In genomic region chr1:126686678-126687077, GRCm38 (mm10) we compare ENCODE assay signal across 14 mouse cellular contexts.
DNase-seq lines count a peak whose midpoint lies in the region; ATAC-seq lines count a peak whose summit lies in the region.
"Had no signal": no experiment of that assay in that cellular context is flagged by ENCODE, and none has a peak within 500 bp of the region (broad histone marks: within the 10 kb centered on the region; RNA-seq: fewer than 3 reads in every experiment).

No protein-coding gene starts in this region.

- no peak overlapping the region for H3K4me2 ChIP-seq in forebrain, embryonic 14.5 days (ENCODE audit: low read length)
- H3K4me2 ChIP-seq in forebrain, embryonic 12.5 days = no peak overlapping the region
- H3K4me2 ChIP-seq in forebrain, embryonic 16.5 days (ENCODE audit: low read length) = no peak overlapping the region
- no peak overlapping the region for H3K4me2 ChIP-seq in neural tube, embryonic 15.5 days
- H3K4me2 ChIP-seq: heart, embryonic 15.5 days; intestine, embryonic 15.5 days had no signal

- H3K4me3 ChIP-seq in forebrain, embryonic 14.5 days (ENCODE audit: low read depth, low read length) = no peak overlapping the region
- H3K4me3 ChIP-seq in forebrain, embryonic 12.5 days (replicated peaks) = no peak overlapping the region
- no peak overlapping the region for H3K4me3 ChIP-seq in forebrain, embryonic 16.5 days (replicated peaks; ENCODE audit: low read length)
- no peak overlapping the region for H3K4me3 ChIP-seq in neural tube, embryonic 15.5 days (replicated peaks)
- H3K4me3 ChIP-seq: heart, embryonic 15.5 days; intestine, embryonic 15.5 days; megakaryocyte, embryonic 14.5 days; myocyte had no signal

- no peaks in the 10 kb centered on the region for H3K36me3 ChIP-seq in forebrain, embryonic 14.5 days (ENCODE audit: control insufficient read depth, insufficient read depth, low read length)
- 0 out of 2 replicates have a peak, but pooled peaks cover 4% of the 10 kb centered on the region for H3K36me3 ChIP-seq in forebrain, embryonic 12.5 days (replicated peaks)
- no peaks in the 10 kb centered on the region for H3K36me3 ChIP-seq in forebrain, embryonic 16.5 days (ENCODE audit: control insufficient read depth, insufficient read depth)
- H3K36me3 ChIP-seq in neural tube, embryonic 15.5 days = no peaks in the 10 kb centered on the region
- H3K36me3 ChIP-seq: heart, embryonic 15.5 days; intestine, embryonic 15.5 days had no signal

- DNase-seq in forebrain, embryonic 14.5 days (ENCODE audit: low spot score) = peak; percentile 79
- peak; percentile 39 for DNase-seq in retina, postnatal 1 day
- DNase-seq in retina, embryonic 14.5 days (ENCODE audit: low spot score) = no peak
- no peak for DNase-seq in lung, postnatal 10 days
- DNase-seq in ovary, postnatal 36 days (ENCODE audit: low spot score) = no peak
- DNase-seq: adrenal gland, adult 2 months; kidney, postnatal 10 days had no signal

- H3K27ac ChIP-seq in forebrain, embryonic 14.5 days (ENCODE audit: low read depth, low read length) = peak overlapping the region; percentile 45
- no peak overlapping the region for H3K27ac ChIP-seq in forebrain, embryonic 12.5 days
- H3K27ac ChIP-seq in forebrain, embryonic 16.5 days (ENCODE audit: low read length) = peak overlapping the region; percentile 78
- 0 out of 2 replicates have a peak overlapping the region, but pooled peaks have one; percentile 13 for H3K27ac ChIP-seq in neural tube, embryonic 15.5 days (replicated peaks)
- H3K27ac ChIP-seq: heart, embryonic 15.5 days; intestine, embryonic 15.5 days had no signal

- no peaks in the 10 kb centered on the region for H3K27me3 ChIP-seq in forebrain, embryonic 14.5 days (replicated peaks; ENCODE audit: control insufficient read depth, insufficient read depth, low read length)
- H3K27me3 ChIP-seq in forebrain, embryonic 12.5 days = no peaks in the 10 kb centered on the region
- no peaks in the 10 kb centered on the region for H3K27me3 ChIP-seq in forebrain, embryonic 16.5 days (replicated peaks; ENCODE audit: control insufficient read depth, insufficient read depth, low read length)
- H3K27me3 ChIP-seq in neural tube, embryonic 15.5 days (replicated peaks) = no peaks in the 10 kb centered on the region
- H3K27me3 ChIP-seq: heart, embryonic 15.5 days; intestine, embryonic 15.5 days; megakaryocyte, embryonic 14.5 days had no signal

- H3K9ac ChIP-seq in forebrain, embryonic 14.5 days (ENCODE audit: low read length) = no peak overlapping the region
- no peak overlapping the region for H3K9ac ChIP-seq in forebrain, embryonic 12.5 days
- no peak overlapping the region for H3K9ac ChIP-seq in forebrain, embryonic 16.5 days (replicated peaks; ENCODE audit: low read depth, low read length)
- no peak overlapping the region for H3K9ac ChIP-seq in neural tube, embryonic 15.5 days (replicated peaks)
- H3K9ac ChIP-seq: heart, embryonic 15.5 days; intestine, embryonic 15.5 days had no signal

- ATAC-seq in forebrain, embryonic 14.5 days = peak; percentile 16; the same call in 1 of the 2 replicates
- ATAC-seq in forebrain, embryonic 12.5 days (ENCODE audit: low FRiP score) = no peak
- peak; percentile 47 for ATAC-seq in forebrain, embryonic 16.5 days
- no peak for ATAC-seq in neural tube, embryonic 15.5 days (ENCODE audit: low FRiP score)
- ATAC-seq: intestine, embryonic 15.5 days had no signal

- no peaks in the 10 kb centered on the region for H3K9me3 ChIP-seq in forebrain, embryonic 14.5 days (replicated peaks; ENCODE audit: control insufficient read depth, low read length)
- no peaks in the 10 kb centered on the region for H3K9me3 ChIP-seq in forebrain, embryonic 12.5 days
- no peaks in the 10 kb centered on the region for H3K9me3 ChIP-seq in forebrain, embryonic 16.5 days (ENCODE audit: control insufficient read depth, low read length)
- H3K9me3 ChIP-seq in neural tube, embryonic 15.5 days (replicated peaks) = no peaks in the 10 kb centered on the region
- H3K9me3 ChIP-seq: heart, embryonic 15.5 days; intestine, embryonic 15.5 days had no signal

- WGBS in forebrain, embryonic 14.5 days = 77% methylated on average over 2 of the region's 2 CpGs
- 85% methylated on average over 2 of the region's 2 CpGs for WGBS in forebrain, embryonic 12.5 days
- 66% methylated on average over 2 of the region's 2 CpGs for WGBS in forebrain, embryonic 16.5 days
- 78% methylated on average over 2 of the region's 2 CpGs for WGBS in neural tube, embryonic 15.5 days

- H3K4me1 ChIP-seq in forebrain, embryonic 14.5 days (ENCODE audit: control insufficient read depth, insufficient read depth, low read length) = peaks cover 32% of the 10 kb centered on the region
- H3K4me1 ChIP-seq in forebrain, embryonic 12.5 days = peaks cover 37% of the 10 kb centered on the region
- peaks cover 57% of the 10 kb centered on the region for H3K4me1 ChIP-seq in forebrain, embryonic 16.5 days (replicated peaks; ENCODE audit: control insufficient read depth, insufficient read depth, low read length)
- peaks cover 41% of the 10 kb centered on the region for H3K4me1 ChIP-seq in neural tube, embryonic 15.5 days
- H3K4me1 ChIP-seq: megakaryocyte, embryonic 14.5 days had no signal

Comparison
In these comparisons a context has a peak if more than half of its experiments do, and no peak if none do; other contexts are left out.
1. ATAC-seq: peak in forebrain, embryonic 14.5 days (single experiment) and forebrain, embryonic 16.5 days (single experiment); none in forebrain, embryonic 12.5 days (single experiment) and neural tube, embryonic 15.5 days (single experiment).
2. DNase-seq: peak in forebrain, embryonic 14.5 days (single experiment) and retina, postnatal 1 day (single experiment); none in retina, embryonic 14.5 days (single experiment), lung, postnatal 10 days (single experiment) and ovary, postnatal 36 days (single experiment).